Mouse (Mus musculus): Measurements from ENCODE around the gene Zswim8. TPM values are rescaled to one million over a fixed set of nuclear protein-coding genes. Genes with fewer than 3 reads are reported as not detected.
A peak's percentile ranks its signal among the peaks of the same experiment; 100 is the strongest.

Gene Zswim8
- polyA plus RNA-seq, 1 experiment from 2014 or later = 4.6 TPM

GRCm38 (mm10) chr14:20753792-20754191 lies 46.4 kb downstream of the Zswim8 start:
- H3K36me3 ChIP-seq = peaks cover 35% of the 10 kb centered on the region
- no peaks in the 10 kb centered on the region for H3K9me3 ChIP-seq (replicated peaks)
- H3K27ac ChIP-seq = no peak overlapping the region
- H3K4me1 ChIP-seq (replicated peaks) = no peaks in the 10 kb centered on the region; the same call in 1 of the 2 replicates
- DNase-seq = no peak
- H3K9ac ChIP-seq = no peak overlapping the region
- WGBS (ENCODE audit: insufficient replicate concordance) = 31% methylated on average over 3 of the region's 3 CpGs
- no peak for ATAC-seq (ENCODE audit: low read depth)
- no peak overlapping the region for H3K4me3 ChIP-seq (replicated peaks)
- H3K4me2 ChIP-seq = no peak overlapping the region
- H3K27me3 ChIP-seq = no peaks in the 10 kb centered on the region

- 92% methylated on average over 22 of the region's 22 CpGs for WGBS (ENCODE audit: insufficient replicate concordance)
- H3K9ac ChIP-seq = no peak overlapping the region
- peaks cover 60% of the 10 kb centered on the region for H3K36me3 ChIP-seq
These were observed 50.1 kb downstream of the Zswim8 start for GRCm38 (mm10) chr14:20757370-20757907.

GRCm38 (mm10) chr14:20758768-20759435 lies 51.5 kb downstream of the Zswim8 start:
- Histone ChIP-seq H3K27ac (no peak overlapping the region), H3K36me3 (peaks cover 70% of the 10 kb centered on the region), H3K9me3 (replicated peaks) (no peaks in the 10 kb centered on the region), H3K4me3 (replicated peaks) (no peak overlapping the region), H3K27me3 (no peaks in the 10 kb centered on the region), H3K4me1 (replicated peaks) (peaks cover 3% of the 10 kb centered on the region; the same call in 1 of the 2 replicates), H3K9ac (no peak overlapping the region), H3K4me2 (no peak overlapping the region)
- ATAC-seq (ENCODE audit: low read depth) (peak; percentile 36; the same call in 1 of the 2 replicates), DNase-seq (no peak)
- 53% methylated on average over 8 of the region's 8 CpGs for WGBS (ENCODE audit: insufficient replicate concordance)

More at GRCm38 (mm10) chr14:20757370-20757907, 50.1 kb downstream of the Zswim8 start:
- no peak overlapping the region for H3K4me3 ChIP-seq (replicated peaks)
- no peaks in the 10 kb centered on the region for H3K27me3 ChIP-seq
- H3K27ac ChIP-seq = no peak overlapping the region
- ATAC-seq (ENCODE audit: low read depth) (no peak), DNase-seq (no peak)
- no peaks in the 10 kb centered on the region for H3K9me3 ChIP-seq (replicated peaks)
- H3K4me1 ChIP-seq (replicated peaks) = peaks cover 3% of the 10 kb centered on the region; the same call in 1 of the 2 replicates
- H3K4me2 ChIP-seq = no peak overlapping the region

GRCm38 (mm10) chr14:20764942-20765341 lies 57.6 kb downstream of the Zswim8 start:
- Histone ChIP-seq H3K9ac (no peak overlapping the region), H3K4me2 (no peak overlapping the region), H3K4me3 (replicated peaks) (no peak overlapping the region), H3K4me1 (replicated peaks) (no peaks in the 10 kb centered on the region), H3K36me3 (peaks cover 57% of the 10 kb centered on the region), H3K9me3 (replicated peaks) (no peaks in the 10 kb centered on the region), H3K27me3 (no peaks in the 10 kb centered on the region), H3K27ac (no peak overlapping the region)
- DNase-seq (no peak), ATAC-seq (ENCODE audit: low read depth) (no peak)
- WGBS (ENCODE audit: insufficient replicate concordance) = 74% methylated on average over 5 of the region's 5 CpGs

- DNase-seq = peak; percentile 59
- Histone ChIP-seq H3K4me2 (no peak overlapping the region), H3K4me3 (replicated peaks) (no peak overlapping the region), H3K27ac (no peak overlapping the region), H3K4me1 (replicated peaks) (no peaks in the 10 kb centered on the region), H3K9me3 (replicated peaks) (no peaks in the 10 kb centered on the region), H3K9ac (no peak overlapping the region), H3K27me3 (no peaks in the 10 kb centered on the region), H3K36me3 (peaks cover 53% of the 10 kb centered on the region)
- ATAC-seq (ENCODE audit: low read depth) = peak; percentile 50; the same call in 1 of the 2 replicates
- 23% methylated on average over 12 of the region's 12 CpGs for WGBS (ENCODE audit: insufficient replicate concordance)
These were observed 58.4 kb downstream of the Zswim8 start for GRCm38 (mm10) chr14:20765642-20766258.

- DNase-seq (no peak), ATAC-seq (ENCODE audit: low read depth) (no peak)
- Histone ChIP-seq H3K36me3 (peaks cover 46% of the 10 kb centered on the region), H3K4me3 (replicated peaks) (no peak overlapping the region), H3K4me2 (no peak overlapping the region), H3K27me3 (no peaks in the 10 kb centered on the region), H3K9me3 (replicated peaks) (no peaks in the 10 kb centered on the region), H3K9ac (no peak overlapping the region), H3K27ac (no peak overlapping the region), H3K4me1 (replicated peaks) (peaks cover 8% of the 10 kb centered on the region)
- 75% methylated on average over 7 of the region's 7 CpGs for WGBS (ENCODE audit: insufficient replicate concordance)
These were observed 60.6 kb downstream of the Zswim8 start for GRCm38 (mm10) chr14:20767936-20768335.

GRCm38 (mm10) chr14:20768581-20768980 lies 61.2 kb downstream of the Zswim8 start:
- peaks cover 14% of the 10 kb centered on the region for H3K4me1 ChIP-seq (replicated peaks)
- no peak overlapping the region for H3K27ac ChIP-seq

GRCm38 (mm10) chr14:20771941-20772340 lies 64.6 kb downstream of the Zswim8 start:
- H3K4me3 ChIP-seq (replicated peaks) = no peak overlapping the region
- DNase-seq (no peak), ATAC-seq (ENCODE audit: low read depth) (no peak)
- H3K36me3 ChIP-seq = peaks cover 18% of the 10 kb centered on the region
- no peak overlapping the region for H3K9ac ChIP-seq
- peaks cover 23% of the 10 kb centered on the region for H3K4me1 ChIP-seq (replicated peaks)
- no peak overlapping the region for H3K27ac ChIP-seq
- no peak overlapping the region for H3K4me2 ChIP-seq
- H3K9me3 ChIP-seq (replicated peaks) = no peaks in the 10 kb centered on the region
- no peaks in the 10 kb centered on the region for H3K27me3 ChIP-seq
- WGBS (ENCODE audit: insufficient replicate concordance) = 78% methylated on average over 3 of the region's 3 CpGs

More at GRCm38 (mm10) chr14:20768581-20768980, 61.2 kb downstream of the Zswim8 start:
- Histone ChIP-seq H3K4me2 (no peak overlapping the region), H3K4me3 (replicated peaks) (no peak overlapping the region), H3K27me3 (no peaks in the 10 kb centered on the region), H3K9ac (no peak overlapping the region), H3K9me3 (replicated peaks) (no peaks in the 10 kb centered on the region), H3K36me3 (peaks cover 39% of the 10 kb centered on the region)
- WGBS (ENCODE audit: insufficient replicate concordance) = 78% methylated on average over 5 of the region's 5 CpGs
- no peak for DNase-seq
- no peak for ATAC-seq (ENCODE audit: low read depth)

GRCm38 (mm10) chr14:20772808-20773207 lies 65.5 kb downstream of the Zswim8 start:
- Histone ChIP-seq H3K9ac (no peak overlapping the region), H3K9me3 (replicated peaks) (no peaks in the 10 kb centered on the region), H3K4me1 (replicated peaks) (peaks cover 23% of the 10 kb centered on the region), H3K4me2 (no peak overlapping the region), H3K36me3 (peaks cover 26% of the 10 kb centered on the region), H3K27ac (no peak overlapping the region), H3K27me3 (no peaks in the 10 kb centered on the region), H3K4me3 (replicated peaks) (no peak overlapping the region)
- DNase-seq (no peak), ATAC-seq (ENCODE audit: low read depth) (no peak)
- 42% methylated on average over 6 of the region's 6 CpGs for WGBS (ENCODE audit: insufficient replicate concordance)
